Mouse (Mus musculus) adrenal gland, postnatal 14 days (tissue): ENCODE data around the gene Ghr. TPM values are rescaled to one million over a fixed set of nuclear protein-coding genes. Genes with fewer than 3 reads are reported as not detected.
A peak's percentile ranks its signal among the peaks of the same experiment; 100 is the strongest.

ENCODE experiments used
- DNase-seq: peaks from one replicate; pipeline ENCODE4 v3.0.0; 2021; ENCODE audit warnings: mixed read lengths
- total RNA-seq: library from RNA; stranded (reverse); gene quantifications from 2 replicates; pipeline ENCODE4 v1.2.3, GENCODE M21; 2021

Gene Ghr
- total RNA-seq, 1 experiment from 2014 or later: 112 TPM

DNA sequence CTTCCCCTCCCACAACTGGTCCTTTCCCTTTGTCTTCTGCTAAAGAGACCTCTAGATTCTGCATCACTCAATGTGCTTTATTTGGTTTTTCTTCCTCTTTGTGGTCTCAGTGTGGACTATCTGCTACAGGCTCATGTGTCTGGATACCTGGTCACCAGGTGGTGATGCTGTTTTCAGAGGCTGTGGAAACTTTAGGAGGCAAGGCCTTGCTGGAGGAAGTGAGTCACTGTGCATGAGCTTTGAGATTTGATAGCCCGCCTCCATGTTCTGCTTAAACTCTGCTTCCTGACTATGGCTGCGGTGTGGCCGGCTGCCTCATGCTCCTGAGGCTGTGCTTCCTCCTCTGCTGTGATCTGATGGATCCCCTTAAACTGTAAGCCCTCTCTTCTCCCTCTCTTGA lies 292.9 kb downstream of the Ghr start:
- DNase-seq: no peak

DNA sequence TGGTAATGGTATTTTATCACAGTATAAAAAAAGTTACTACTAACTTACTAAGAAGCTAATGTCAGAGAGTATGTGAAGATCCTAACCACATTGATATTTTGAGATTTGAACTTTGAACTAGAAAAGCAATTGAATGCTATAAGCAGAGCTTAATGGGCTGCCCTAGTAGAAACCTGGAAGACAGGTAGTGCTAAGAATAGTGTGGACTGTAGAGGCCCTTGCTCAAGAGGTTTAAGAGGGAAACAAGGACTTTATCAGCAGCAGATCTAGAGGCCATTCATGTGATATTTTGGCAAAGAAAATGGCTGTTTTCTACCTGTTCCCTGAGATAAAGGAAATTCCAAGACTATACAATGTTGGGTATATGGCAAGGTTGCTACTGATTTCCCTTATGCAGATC lies 297.3 kb downstream of the Ghr start:
- no peak for DNase-seq

DNA sequence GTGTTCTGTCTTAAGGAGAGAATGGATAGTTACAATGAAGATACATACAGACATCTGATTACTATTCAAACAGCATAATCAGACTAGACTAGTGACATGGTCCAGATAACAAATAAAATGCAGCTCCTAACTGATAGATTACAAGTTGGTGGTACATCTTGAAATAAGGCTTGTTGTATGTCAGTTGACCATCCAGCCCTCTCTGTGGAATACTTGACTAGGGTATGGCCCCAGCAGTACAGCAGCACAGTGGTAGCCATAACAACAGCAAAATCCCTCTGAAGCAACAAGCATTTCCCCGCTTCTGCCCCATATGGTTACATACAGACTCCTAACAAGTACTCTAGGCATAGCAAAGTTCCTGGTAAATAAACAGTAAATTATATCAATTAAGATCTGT lies 301.6 kb downstream of the Ghr start:
- DNase-seq: no peak

- DNase-seq: no peak
Observed at GRCm38 (mm10) chr15:3281216-3281615, 302.1 kb downstream of the Ghr start.

DNA sequence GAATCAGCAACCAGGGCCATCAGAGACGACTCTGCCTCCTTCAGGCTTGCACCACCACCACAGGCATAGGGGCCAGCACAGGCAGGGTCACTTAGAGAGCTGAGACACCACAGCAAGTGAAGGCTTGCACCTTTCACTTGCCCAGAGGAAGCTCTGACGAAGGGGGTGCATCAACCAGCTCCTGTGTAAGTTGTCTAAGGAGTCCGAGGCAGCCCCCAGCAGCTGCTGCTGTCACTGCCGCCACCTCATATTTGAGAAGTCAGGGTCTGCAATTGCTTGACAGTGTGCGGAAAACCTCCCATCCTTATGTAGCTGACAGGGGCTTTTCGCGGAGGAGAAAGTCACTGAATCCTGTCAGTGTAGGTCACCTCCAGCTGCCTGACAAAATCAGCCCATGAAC lies 304.1 kb downstream of the Ghr start:
- no peak for DNase-seq

GRCm38 (mm10) chr15:3277391-3277790 lies 305.9 kb downstream of the Ghr start:
- no peak for DNase-seq

DNA sequence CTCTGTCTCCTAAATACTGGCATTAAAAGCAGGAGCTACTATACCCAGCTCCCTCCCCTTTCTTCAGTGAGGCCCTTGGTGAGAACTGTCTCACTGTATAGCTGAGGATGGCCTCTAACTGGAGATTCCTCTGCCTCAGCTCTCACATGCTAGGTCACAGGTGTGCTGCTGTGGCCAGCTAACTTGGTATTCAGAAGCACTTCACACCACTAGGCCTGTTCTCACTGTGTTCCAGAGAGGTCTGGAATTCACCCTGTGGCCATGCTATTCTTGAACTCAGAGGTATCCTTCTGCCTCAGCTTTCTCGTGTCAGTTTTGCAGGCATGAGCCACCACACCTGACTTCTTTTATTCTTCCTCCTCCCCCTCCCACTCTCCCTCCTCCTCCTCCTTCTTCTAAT lies 310.1 kb downstream of the Ghr start:
- DNase-seq: no peak

DNA sequence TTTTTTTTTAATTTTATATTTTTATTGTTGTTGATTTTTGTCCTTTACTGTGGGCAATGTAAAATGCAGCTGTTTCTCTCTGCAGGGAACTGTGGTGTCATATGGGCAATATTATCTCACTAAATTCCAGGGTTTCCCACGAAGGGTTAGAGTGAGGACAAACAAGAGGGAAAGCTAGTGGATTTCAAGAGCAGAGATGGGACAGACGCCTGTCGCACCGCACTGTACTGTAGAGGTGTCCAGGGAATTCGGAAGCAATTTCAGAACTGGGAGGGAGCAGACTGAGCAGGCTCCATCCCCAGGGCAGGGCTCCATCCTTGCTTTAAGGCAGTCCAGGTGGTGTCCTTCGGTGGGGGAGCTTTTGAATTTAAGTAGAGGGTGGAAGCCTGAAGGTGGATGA lies 312.1 kb downstream of the Ghr start:
- DNase-seq: peak; percentile 36

GRCm38 (mm10) chr15:3270646-3271077 lies 312.6 kb downstream of the Ghr start:
- DNase-seq: peak; percentile 82

DNA sequence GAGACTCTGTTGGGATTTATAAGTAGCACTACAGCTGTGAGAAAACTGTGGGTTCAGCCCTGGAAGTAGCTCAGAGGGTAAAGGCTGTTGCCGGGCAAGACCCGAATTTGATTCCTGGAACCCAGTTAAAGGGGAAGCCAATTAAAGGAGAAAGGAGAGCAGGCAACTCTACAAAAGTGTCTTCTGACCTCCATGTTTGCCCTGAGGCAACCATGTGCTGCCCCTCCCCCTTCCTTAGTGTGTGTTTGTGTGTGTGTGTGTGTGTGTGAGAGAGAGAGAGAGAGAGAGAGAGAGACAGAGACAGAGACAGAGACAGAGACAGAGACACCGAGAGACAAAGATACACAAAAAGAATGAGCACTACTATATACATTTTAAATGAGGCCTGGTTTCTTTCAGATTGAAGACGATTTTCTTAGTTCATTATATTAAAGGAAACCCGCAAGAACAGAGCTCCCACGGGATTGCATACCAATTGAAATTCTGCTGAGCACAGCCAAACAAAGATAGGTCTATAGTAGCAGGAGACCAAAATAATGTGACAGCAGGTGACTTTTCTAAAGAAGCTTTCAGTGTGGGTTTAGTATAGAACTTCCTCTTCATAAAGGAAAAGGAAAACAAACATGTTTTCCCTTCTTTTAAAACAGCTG lies 313.2 kb downstream of the Ghr start:
- peak; percentile 39 for DNase-seq

DNA sequence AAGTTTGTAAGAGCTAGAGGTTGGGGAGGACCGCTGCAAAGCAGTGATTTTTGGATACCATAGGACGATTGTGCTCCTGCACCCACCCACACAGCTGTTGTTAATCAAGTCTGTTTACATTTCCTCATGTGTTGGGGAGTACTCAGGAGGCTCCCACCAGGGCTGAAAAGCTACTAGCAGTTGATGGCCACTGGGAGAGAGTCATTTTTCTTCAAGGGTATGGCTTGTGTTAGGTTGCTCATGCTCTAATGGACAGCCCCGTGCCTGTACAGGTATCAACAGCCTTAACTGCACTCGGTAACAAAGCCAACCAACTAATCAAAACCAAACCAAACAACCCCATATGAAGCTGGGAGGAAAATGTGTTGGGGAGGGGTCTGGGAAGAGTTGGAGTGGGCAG lies 313.8 kb downstream of the Ghr start:
- no peak for DNase-seq

GRCm38 (mm10) chr15:3268247-3268646 lies 315.0 kb downstream of the Ghr start, which contains the start of gene Selenop:
Gene Selenop, plus strand, starts transcription at chr15:3268547.
- DNase-seq: no peak
